ENCODE assay signal across 10 mouse cellular contexts in the genomic region with DNA sequence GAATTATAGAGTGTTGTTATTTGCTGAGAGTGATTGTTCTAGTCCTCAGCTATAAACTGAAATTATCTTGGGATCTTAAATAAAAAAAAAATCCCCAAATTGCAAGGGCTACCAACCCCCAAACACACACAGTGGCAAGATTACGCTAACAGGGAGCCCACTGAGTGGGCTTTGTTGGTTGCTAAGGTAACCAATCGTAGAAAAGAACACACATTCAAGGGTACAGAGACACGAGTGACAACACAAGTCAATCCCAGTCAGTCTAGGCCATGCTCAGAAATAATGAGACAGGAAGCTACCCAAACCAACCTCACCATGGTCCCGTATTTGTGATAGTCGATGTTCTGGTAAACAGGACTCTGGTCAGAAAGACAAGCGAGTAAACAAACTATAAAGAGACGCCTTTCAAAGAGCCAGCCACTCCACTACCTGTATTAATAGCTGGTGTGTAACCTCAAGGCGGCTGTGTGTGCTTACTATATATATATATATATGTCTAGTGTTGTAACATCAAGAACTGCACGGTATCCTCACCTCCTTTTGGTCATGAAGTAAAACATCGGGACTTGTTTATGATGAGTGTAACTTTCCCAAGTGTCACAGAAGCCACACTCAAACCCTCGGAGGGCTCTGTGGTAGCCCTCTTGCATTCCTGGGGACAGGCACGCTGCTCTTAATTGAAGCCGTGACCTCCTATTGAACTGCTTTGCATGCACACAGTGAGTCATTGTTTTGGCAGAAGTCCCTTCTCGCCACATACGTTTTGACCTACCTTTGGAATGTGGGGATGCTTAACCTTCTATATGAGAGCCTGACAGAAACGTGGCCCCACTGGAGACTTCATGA. TPM values are rescaled to one million over a fixed set of nuclear protein-coding genes. Genes with fewer than 3 reads are reported as not detected.
DNase-seq lines count a peak whose midpoint lies in the region; ATAC-seq and TF ChIP-seq lines count a peak whose summit lies in the region.
"Had no signal": no experiment of that assay in that cellular context is flagged by ENCODE, and none has a peak within 500 bp of the region (broad histone marks: within the 10 kb centered on the region; RNA-seq: fewer than 3 reads in every experiment).

No protein-coding gene starts in this region.

- no peaks in the 10 kb centered on the region for H3K9me3 ChIP-seq in hindbrain, embryonic 10.5 days
- H3K9me3 ChIP-seq in hindbrain, embryonic 13.5 days = no peaks in the 10 kb centered on the region
- no peaks in the 10 kb centered on the region for H3K9me3 ChIP-seq in embryonic facial prominence, embryonic 11.5 days (replicated peaks; ENCODE audit: control insufficient read depth, low read length)
- no peaks in the 10 kb centered on the region for H3K9me3 ChIP-seq in kidney, embryonic 15.5 days (replicated peaks)
- no peaks in the 10 kb centered on the region for H3K9me3 ChIP-seq in kidney, embryonic 14.5 days (ENCODE audit: control insufficient read depth, low read length)
- H3K9me3 ChIP-seq: hindbrain, embryonic 15.5 days; midbrain, embryonic 12.5 days had no signal

- peaks cover 24% of the 10 kb centered on the region for H3K4me1 ChIP-seq in hindbrain, embryonic 10.5 days (replicated peaks)
- peaks cover 15% of the 10 kb centered on the region; the same call in 1 of the 2 replicates for H3K4me1 ChIP-seq in hindbrain, embryonic 13.5 days (replicated peaks)
- peaks cover 6% of the 10 kb centered on the region for H3K4me1 ChIP-seq in embryonic facial prominence, embryonic 11.5 days (ENCODE audit: control insufficient read depth, insufficient read depth, low read length)
- H3K4me1 ChIP-seq in kidney, embryonic 15.5 days = peaks cover 19% of the 10 kb centered on the region
- H3K4me1 ChIP-seq in kidney, embryonic 14.5 days (ENCODE audit: control insufficient read depth, insufficient read depth, low read length) = 0 out of 2 replicates have a peak, but pooled peaks cover 6% of the 10 kb centered on the region

- H3K4me2 ChIP-seq in hindbrain, embryonic 13.5 days = no peak overlapping the region
- no peak overlapping the region for H3K4me2 ChIP-seq in embryonic facial prominence, embryonic 11.5 days (ENCODE audit: low read depth, low read length)
- H3K4me2 ChIP-seq in kidney, embryonic 15.5 days = no peak overlapping the region
- no peak overlapping the region for H3K4me2 ChIP-seq in kidney, embryonic 14.5 days (replicated peaks; ENCODE audit: low read depth, low read length)
- H3K4me2 ChIP-seq: hindbrain, embryonic 15.5 days; midbrain, embryonic 12.5 days had no signal

- CTCF ChIA-PET in Patski (lab: Charles Lee) = no interaction called here

- H3K9ac ChIP-seq in hindbrain, embryonic 13.5 days = no peak overlapping the region
- no peak overlapping the region for H3K9ac ChIP-seq in embryonic facial prominence, embryonic 11.5 days (replicated peaks; ENCODE audit: low read length)
- no peak overlapping the region for H3K9ac ChIP-seq in kidney, embryonic 15.5 days
- no peak overlapping the region for H3K9ac ChIP-seq in kidney, embryonic 14.5 days (ENCODE audit: low read depth, low read length)
- H3K9ac ChIP-seq: hindbrain, embryonic 15.5 days; midbrain, embryonic 12.5 days had no signal

- no peak for TF ChIP-seq CTCF in Patski (IDR thresholded peaks at IDR 0.05)

- WGBS in hindbrain, embryonic 10.5 days = 43% methylated on average over 16 of the region's 16 CpGs
- 37% methylated on average over 16 of the region's 16 CpGs for WGBS in hindbrain, embryonic 13.5 days
- WGBS in embryonic facial prominence, embryonic 11.5 days = 41% methylated on average over 16 of the region's 16 CpGs
- 61% methylated on average over 16 of the region's 16 CpGs for WGBS in kidney, embryonic 15.5 days
- 66% methylated on average over 16 of the region's 16 CpGs for WGBS in kidney, embryonic 14.5 days

- POLR2A ChIA-PET in Patski (lab: Charles Lee) = interaction anchor here (0.9 to 1.0 kb wide), 2 partner anchors 30 to 31 kb away, joined by 3 to 4 read pairs; a partner anchor contains a TSS

- peak; percentile 32 for DNase-seq in hindbrain, embryonic 10.5 days (ENCODE audit: low spot score)
- DNase-seq in Patski (ENCODE audit: low read depth, low spot score) = peak; percentile 46
- DNase-seq in embryonic facial prominence, embryonic 11.5 days (ENCODE audit: low spot score) = peak; percentile 51
- DNase-seq in lung, postnatal 25 days (ENCODE audit: low spot score) = peak; percentile 44
- DNase-seq: right cerebral cortex, postnatal 14 days had no signal

- in situ Hi-C loops in Patski (cut with MboI; ENCODE audit: low pct_unique_long_range_greater_than_20kb) = no loop called here

- H3K4me3 ChIP-seq in hindbrain, embryonic 10.5 days = no peak overlapping the region
- H3K4me3 ChIP-seq in hindbrain, embryonic 13.5 days = no peak overlapping the region
- H3K4me3 ChIP-seq in embryonic facial prominence, embryonic 11.5 days (ENCODE audit: low read depth, low read length) = no peak overlapping the region
- H3K4me3 ChIP-seq in kidney, embryonic 15.5 days (replicated peaks) = no peak overlapping the region
- no peak overlapping the region for H3K4me3 ChIP-seq in kidney, embryonic 14.5 days (ENCODE audit: low read length)
- H3K4me3 ChIP-seq: hindbrain, embryonic 15.5 days; midbrain, embryonic 12.5 days had no signal

- H3K27me3 ChIP-seq in hindbrain, embryonic 10.5 days (ENCODE audit: insufficient read depth, poor library complexity, severe bottlenecking) = no peaks in the 10 kb centered on the region
- 0 out of 2 replicates have a peak, but pooled peaks cover 3% of the 10 kb centered on the region for H3K27me3 ChIP-seq in hindbrain, embryonic 13.5 days
- H3K27me3 ChIP-seq in Patski = no peaks in the 10 kb centered on the region
- no peaks in the 10 kb centered on the region for H3K27me3 ChIP-seq in embryonic facial prominence, embryonic 11.5 days (ENCODE audit: control insufficient read depth, insufficient read depth, low read length)
- no peaks in the 10 kb centered on the region for H3K27me3 ChIP-seq in kidney, embryonic 15.5 days
- H3K27me3 ChIP-seq in kidney, embryonic 14.5 days (ENCODE audit: control insufficient read depth, insufficient read depth, low read length) = no peaks in the 10 kb centered on the region
- H3K27me3 ChIP-seq: hindbrain, embryonic 15.5 days had no signal

- no peak for ATAC-seq in hindbrain, embryonic 13.5 days (ENCODE audit: low FRiP score)
- ATAC-seq in Patski = no peak
- ATAC-seq in embryonic facial prominence, embryonic 11.5 days (replicated peaks; ENCODE audit: insufficient number of reproducible peaks, low FRiP score, low TSS enrichment, low read depth) = no peak
- no peak for ATAC-seq in kidney, embryonic 15.5 days (replicated peaks; ENCODE audit: low FRiP score)
- no peak for ATAC-seq in kidney, embryonic 14.5 days (ENCODE audit: low FRiP score, low TSS enrichment)

- H3K36me3 ChIP-seq in hindbrain, embryonic 10.5 days = no peaks in the 10 kb centered on the region
- no peaks in the 10 kb centered on the region for H3K36me3 ChIP-seq in hindbrain, embryonic 13.5 days
- H3K36me3 ChIP-seq in embryonic facial prominence, embryonic 11.5 days (replicated peaks; ENCODE audit: control insufficient read depth, insufficient read depth, low read depth, low read length) = no peaks in the 10 kb centered on the region
- no peaks in the 10 kb centered on the region for H3K36me3 ChIP-seq in kidney, embryonic 15.5 days
- no peaks in the 10 kb centered on the region for H3K36me3 ChIP-seq in kidney, embryonic 14.5 days (ENCODE audit: control insufficient read depth, insufficient read depth, low read length)
- H3K36me3 ChIP-seq: hindbrain, embryonic 15.5 days; midbrain, embryonic 12.5 days had no signal

- H3K27ac ChIP-seq in hindbrain, embryonic 10.5 days = no peak overlapping the region
- H3K27ac ChIP-seq in hindbrain, embryonic 13.5 days = no peak overlapping the region
- no peak overlapping the region for H3K27ac ChIP-seq in embryonic facial prominence, embryonic 11.5 days (replicated peaks; ENCODE audit: low read depth, low read length)
- no peak overlapping the region for H3K27ac ChIP-seq in kidney, embryonic 15.5 days
- H3K27ac ChIP-seq in kidney, embryonic 14.5 days (ENCODE audit: low read depth, low read length) = no peak overlapping the region
- H3K27ac ChIP-seq: hindbrain, embryonic 15.5 days; midbrain, embryonic 12.5 days had no signal

RNA-seq across cellular contexts. Expression of a gene that starts 30.5 kb away (rescaled TPM):
- polyA plus RNA-seq in hindbrain, embryonic 10.5 days (2016; fragmentation: Nextera tagmentation; extraction: Ambion mirVana) = 16.8 and 19.5 TPM in 2 replicates
- polyA plus RNA-seq in hindbrain, embryonic 13.5 days (2015; fragmentation: Nextera tagmentation; extraction: Ambion mirVana) = 9.7 and 9.9 TPM in 2 replicates
- polyA plus RNA-seq in Patski (2021) = 79.3 TPM
- polyA plus RNA-seq in embryonic facial prominence, embryonic 11.5 days (2014; fragmentation: Nextera tagmentation; extraction: Ambion mirVana) = 63.5 and 68.9 TPM in 2 replicates
- 19.4 and 19.9 TPM in 2 replicates for polyA plus RNA-seq in kidney, embryonic 15.5 days (2015; fragmentation: Nextera tagmentation; extraction: Ambion mirVana)
- polyA plus RNA-seq in kidney, embryonic 14.5 days (2014; fragmentation: Nextera tagmentation; extraction: Ambion mirVana) = 10.8 and 17.4 TPM in 2 replicates
